Mouse (Mus musculus) heart, postnatal 0 days (tissue): ENCODE measurements around the gene Mrtfb. TPM values are rescaled to one million over a fixed set of nuclear protein-coding genes. Genes with fewer than 3 reads are reported as not detected.

Experiments
- ATAC-seq: fragments of 200-750 bp; cut with Nextera tagmentation; 2 replicates; pipeline ENCODE4 v1.8.0; 2017; ENCODE audit warnings: low read depth, moderate number of reproducible peaks, moderate library complexity; ENCODE audit not compliant: insufficient read depth
- DNase-seq: peaks from one replicate; pipeline ENCODE4 v3.0.0-alpha.2; 2016; ENCODE audit warnings: low spot score
- H3K27ac ChIP-seq: fragments of 300-500 bp; sonication (generic); 2 replicates; pipeline ENCODE4 v1.5.1; 2014; ENCODE audit warnings: low read depth, mild to moderate bottlenecking
- H3K27me3 ChIP-seq: fragments of 300-500 bp; sonication (generic); 2 replicates; pipeline ENCODE4 v1.6.1; 2014; ENCODE audit warnings: low read length, mixed read lengths; ENCODE audit not compliant: control insufficient read depth, insufficient read depth
- H3K36me3 ChIP-seq: fragments of 300-500 bp; sonication (generic); replicated peaks from 2 replicates; pipeline ENCODE4 v1.6.1; 2014; ENCODE audit warnings: low read length, mixed read lengths; ENCODE audit not compliant: control insufficient read depth, insufficient read depth
- H3K4me1 ChIP-seq: fragments of 300-500 bp; sonication (generic); 2 replicates; pipeline ENCODE4 v1.6.1; 2014; ENCODE audit warnings: antibody characterized with exemption; ENCODE audit not compliant: control insufficient read depth, insufficient read depth
- H3K4me2 ChIP-seq: fragments of 300-500 bp; sonication (generic); 2 replicates; pipeline ENCODE4 v1.6.1; 2014; ENCODE audit warnings: low read depth, mild to moderate bottlenecking, low read length, moderate library complexity
- H3K4me3 ChIP-seq: fragments of 300-500 bp; sonication (generic); 2 replicates; pipeline ENCODE4 v1.5.1; 2014; ENCODE audit warnings: low read depth, low read length
- H3K9ac ChIP-seq: fragments of 300-500 bp; sonication (generic); replicated peaks from 2 replicates; pipeline ENCODE4 v1.6.1; 2014; ENCODE audit warnings: low read depth, low read length, mixed read lengths
- H3K9me3 ChIP-seq: fragments of 300-500 bp; sonication (generic); replicated peaks from 2 replicates; pipeline ENCODE4 v1.6.1; 2016; ENCODE audit warnings: low read length; ENCODE audit not compliant: control insufficient read depth
- CTCF ChIP-seq: IDR thresholded peaks from 2 replicates; pipeline ENCODE4 v1.5.1; 2016; ENCODE audit warnings: antibody characterized with exemption, control low read depth, low read depth
- EP300 ChIP-seq: IDR thresholded peaks from 2 replicates; pipeline ENCODE4 v1.6.1; 2016; ENCODE audit warnings: antibody characterized with exemption, low read depth
- WGBS: fragments of 180-500 bp; shearing (Covaris S2); extraction: QIAGEN DNeasy Blood & Tissue Kit; methylation state at CpG from one replicate; pipeline ENCODE4 v1.1.7; 2014; 5-methylcytosine and 5-hydroxymethylcytosine counted together
- polyA plus RNA-seq: library from polyadenylated mRNA; unstranded; fragments of >200 nt; fragmentation: Nextera tagmentation; extraction: Ambion mirVana; gene quantifications from 2 replicates; pipeline ENCODE4 v1.2.1, GENCODE M21; 2015
- total RNA-seq: library from RNA; depleted of rRNA; stranded (reverse); fragments of >200 nt; gene quantifications from 2 replicates; pipeline ENCODE4 v1.2.3, GENCODE M21; 2014; ENCODE audit warnings: low replicate concordance

The Mrtfb gene
- total and polyA plus RNA-seq, 2 experiments from 2014 or later: 11.7 to 17.2 TPM

- DNase-seq: no peak
- no peak overlapping the region for H3K9ac ChIP-seq
- no peaks in the 10 kb centered on the region for H3K36me3 ChIP-seq
- no peak for ATAC-seq
- no peak overlapping the region for H3K4me3 ChIP-seq
- H3K4me1 ChIP-seq: peaks cover 18% of the 10 kb centered on the region; the same call in 1 of the 2 replicates
- 55% methylated on average over 4 of the region's 4 CpGs for WGBS
- H3K27me3 ChIP-seq: no peaks in the 10 kb centered on the region
- no peak overlapping the region for H3K27ac ChIP-seq
- no peak overlapping the region for H3K4me2 ChIP-seq
- TF ChIP-seq CTCF (no peak), EP300 (no peak)
- no peaks in the 10 kb centered on the region for H3K9me3 ChIP-seq
These were observed 97.6 kb downstream of the Mrtfb start for GRCm38 (mm10) chr16:13353927-13354326.

- WGBS: 65% methylated on average over 5 of the region's 5 CpGs
- no peak for ATAC-seq
- no peak overlapping the region for H3K9ac ChIP-seq
- H3K27ac ChIP-seq: no peak overlapping the region
- TF ChIP-seq EP300 (no peak), CTCF (no peak)
- H3K9me3 ChIP-seq: no peaks in the 10 kb centered on the region
- no peak overlapping the region for H3K4me2 ChIP-seq
- DNase-seq: no peak
- H3K36me3 ChIP-seq: no peaks in the 10 kb centered on the region
- H3K27me3 ChIP-seq: no peaks in the 10 kb centered on the region
- peaks cover 23% of the 10 kb centered on the region; the same call in 1 of the 2 replicates for H3K4me1 ChIP-seq
- no peak overlapping the region for H3K4me3 ChIP-seq
These were observed 98.2 kb downstream of the Mrtfb start for GRCm38 (mm10) chr16:13354431-13354830.

GRCm38 (mm10) chr16:13357806-13358679 lies 101.8 kb downstream of the Mrtfb start:
- Histone ChIP-seq H3K4me2 (peak overlapping the region; percentile 57), H3K9ac (peak overlapping the region; percentile 32; the same call in 1 of the 2 replicates), H3K4me1 (peaks cover 27% of the 10 kb centered on the region), H3K27ac (peak overlapping the region; percentile 77), H3K4me3 (peak overlapping the region; percentile 35), H3K9me3 (no peaks in the 10 kb centered on the region), H3K36me3 (no peaks in the 10 kb centered on the region), H3K27me3 (no peaks in the 10 kb centered on the region)
- TF ChIP-seq EP300: peak; percentile 66; the same call in 1 of the 2 replicates
- TF ChIP-seq CTCF: peak; percentile 75
- peak; percentile 76 for DNase-seq
- peak; percentile 80 for ATAC-seq
- WGBS: 4% methylated on average over 15 of the region's 15 CpGs

GRCm38 (mm10) chr16:13358741-13359140 lies 102.5 kb downstream of the Mrtfb start:
- ATAC-seq (no peak), DNase-seq (no peak)
- H3K4me1 ChIP-seq: peaks cover 24% of the 10 kb centered on the region
- H3K4me3 ChIP-seq: peak overlapping the region; percentile 35
- peak overlapping the region; percentile 77 for H3K27ac ChIP-seq
- H3K9me3 ChIP-seq: no peaks in the 10 kb centered on the region
- no peak for TF ChIP-seq EP300
- TF ChIP-seq CTCF: no peak
- H3K4me2 ChIP-seq: peak overlapping the region; percentile 57
- H3K9ac ChIP-seq: peak overlapping the region; percentile 32; the same call in 1 of the 2 replicates
- no peaks in the 10 kb centered on the region for H3K36me3 ChIP-seq
- H3K27me3 ChIP-seq: no peaks in the 10 kb centered on the region

- peaks cover 4% of the 10 kb centered on the region; the same call in 1 of the 2 replicates for H3K36me3 ChIP-seq
- no peak overlapping the region for H3K9ac ChIP-seq
- ATAC-seq (peak; percentile 40; the same call in 1 of the 2 replicates), DNase-seq (peak; percentile 60)
- no peaks in the 10 kb centered on the region for H3K9me3 ChIP-seq
- H3K4me1 ChIP-seq: peaks cover 24% of the 10 kb centered on the region
- H3K4me3 ChIP-seq: peak overlapping the region; percentile 35
- 23% methylated on average over 9 of the region's 9 CpGs for WGBS
- peak overlapping the region; percentile 77 for H3K27ac ChIP-seq
- TF ChIP-seq EP300 (no peak), CTCF (no peak)
- peak overlapping the region; percentile 57 for H3K4me2 ChIP-seq
- no peaks in the 10 kb centered on the region for H3K27me3 ChIP-seq
These were observed 103.2 kb downstream of the Mrtfb start for GRCm38 (mm10) chr16:13359405-13359858.
